Mouse (Mus musculus) ES-E14 (cell line): Measurements from ENCODE around the gene Hgf.

ENCODE experiments used
- CHD2 ChIP-seq: IDR thresholded peaks from 2 replicates; pipeline ENCODE4 v1.6.1; 2014; ENCODE audit warnings: mild to moderate bottlenecking, low read depth, low read length, inconsistent platforms
- MAFK ChIP-seq: IDR thresholded peaks from 2 replicates; pipeline ENCODE4 v1.6.1; 2014; ENCODE audit warnings: mild to moderate bottlenecking, low read depth, low read length, inconsistent platforms; ENCODE audit not compliant: insufficient read depth

GRCm38 (mm10) chr5:16632996-16633395 is 79.7 kb downstream of the Hgf start:
- no peak for TF ChIP-seq MAFK
- TF ChIP-seq CHD2: no peak
